Mouse (Mus musculus) adrenal gland, adult 2 months (tissue): Measurements from ENCODE around the gene Pla2g2e. TPM values are rescaled to one million over a fixed set of nuclear protein-coding genes. Genes with fewer than 3 reads are reported as not detected.
"Not testable (repeated sequence)": the region's sequence is repeated elsewhere in the genome, so short reads cannot be mapped to it uniquely, and the experiment has no call there.

Source experiments
- DNase-seq: peaks from one replicate; pipeline ENCODE4 v3.0.0; 2021
- long read RNA-seq: library from polyadenylated mRNA; stranded (forward); transcript quantifications from one replicate; pipeline ENCODE4 v2.0.0, GENCODE M21; 2021
- polyA plus RNA-seq: library from polyadenylated mRNA; depleted of rRNA; stranded (reverse); fragments of >200 nt; gene quantifications from 2 replicates; pipeline ENCODE4 v1.2.3, GENCODE M21; 2012; rRNA removed
- total RNA-seq, 2 experiments: library from RNA; stranded (reverse); gene quantifications; 2 replicates each; pipeline ENCODE4 v1.2.3; 2021

Pla2g2e gene
- total RNA-seq (1 to 10 TPM; 1.4 to 4.6 TPM), polyA plus RNA-seq (0.73 and 1.4 TPM in 2 replicates)
- long read RNA-seq, partial matches to known transcripts, result 0 of 2 reads
- long read RNA-seq, other reads (novel, unspliced or antisense), result 1 of 2 reads

DNA sequence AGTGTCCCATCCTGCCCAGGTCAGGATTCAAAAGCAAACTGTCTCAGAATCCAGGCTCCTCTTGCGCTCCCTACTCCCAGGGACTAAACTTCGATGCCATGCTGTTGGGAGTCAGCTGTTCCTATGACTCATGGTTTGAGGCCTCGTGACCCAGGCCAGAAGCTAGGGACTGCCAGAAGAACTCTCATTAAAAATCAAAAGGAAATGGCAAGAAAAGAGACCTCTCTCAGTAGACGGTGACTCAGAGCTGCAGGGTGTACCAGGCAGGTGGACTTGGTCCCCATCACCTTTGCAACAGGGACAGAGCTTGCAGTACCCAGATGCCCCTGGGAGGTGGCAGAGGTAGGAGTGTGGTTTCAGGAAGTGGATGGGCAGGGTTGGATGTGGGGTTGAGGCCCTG is at the start of gene Pla2g2e:
Gene Pla2g2e, plus strand, starts transcription at position 212 of the 400 bp plus-strand sequence.
- peak; percentile 59 for DNase-seq

DNA sequence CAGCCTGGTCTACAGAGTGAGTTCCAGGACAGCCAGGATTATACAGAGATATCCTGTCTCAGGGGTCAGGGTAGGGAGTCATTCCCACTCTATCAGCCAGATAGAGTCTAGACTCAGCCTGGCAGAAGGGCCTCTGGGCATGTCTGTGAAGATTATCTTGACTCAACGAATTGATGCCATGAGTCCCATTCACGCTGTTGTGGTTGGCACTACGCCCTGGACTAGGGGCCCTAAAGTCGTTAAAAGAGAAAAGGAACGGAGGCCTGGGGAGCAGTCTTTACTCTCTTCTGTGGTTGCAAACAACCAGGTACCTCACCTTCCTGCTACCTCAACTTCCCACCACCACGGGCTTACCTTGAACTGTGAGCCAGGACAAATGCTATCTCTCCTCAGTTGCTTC is 37.9 kb upstream of the Pla2g2e start:
- DNase-seq, result no peak

DNA sequence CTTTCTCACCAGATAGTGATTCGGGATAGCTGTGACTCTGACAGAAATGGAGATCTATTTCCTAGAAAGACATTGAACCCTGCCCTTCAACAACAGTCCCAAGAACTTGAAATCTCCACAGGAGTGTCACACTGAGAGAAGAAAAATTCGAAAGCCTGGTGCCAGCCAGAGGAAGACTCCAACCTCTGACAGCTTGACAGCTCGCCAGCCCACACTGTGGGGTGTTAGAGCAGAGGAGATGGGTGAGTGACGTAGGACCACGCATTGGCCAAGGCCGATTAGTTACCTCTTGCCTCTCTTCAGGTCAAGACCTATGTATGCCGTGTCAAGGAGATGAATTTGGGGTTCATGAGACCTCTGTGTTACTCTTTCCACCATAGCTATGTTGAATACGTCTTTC is 37.0 kb upstream of the Pla2g2e start:
- no peak for DNase-seq

DNA sequence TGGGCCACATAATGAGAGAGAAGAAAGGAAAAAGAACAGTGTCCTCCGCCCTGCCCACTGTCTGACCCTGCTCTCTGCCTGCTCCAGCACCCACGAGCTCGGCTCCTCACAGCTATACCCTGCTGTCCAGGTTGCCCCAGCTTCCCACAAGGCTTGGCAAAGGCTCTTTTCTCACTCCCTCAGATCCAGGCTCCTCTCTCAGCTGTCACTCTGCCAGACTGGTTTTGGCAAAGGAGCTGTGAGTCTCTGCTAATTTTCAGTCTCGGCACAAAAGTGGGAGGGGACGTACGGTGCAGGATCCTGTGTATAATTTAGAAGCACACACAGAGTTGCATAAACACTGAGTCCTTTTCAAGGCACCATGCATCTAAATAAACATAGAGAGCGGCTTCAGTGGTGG is 36.4 kb upstream of the Pla2g2e start:
- DNase-seq, result no peak

DNA sequence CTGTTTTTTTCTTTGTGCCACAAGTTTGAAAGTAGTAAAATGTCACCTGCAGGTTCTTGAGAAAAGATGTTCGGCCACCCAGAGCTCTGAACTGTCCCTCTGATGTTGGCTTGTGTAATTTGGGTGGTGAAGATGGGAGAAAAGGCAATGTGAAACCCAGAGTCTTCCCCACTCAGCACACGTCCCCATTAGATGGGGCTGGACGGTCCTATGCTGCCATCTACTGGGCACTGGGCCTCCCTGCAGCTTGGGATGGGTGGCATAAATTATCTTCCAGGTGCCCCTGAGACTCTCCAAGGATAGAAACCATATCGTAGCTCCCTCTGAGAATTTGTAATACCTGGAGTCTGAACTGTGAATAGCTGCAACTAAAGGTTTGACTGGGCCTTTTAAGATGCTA is 26.3 kb upstream of the Pla2g2e start:
- DNase-seq, result peak; percentile 66

DNA sequence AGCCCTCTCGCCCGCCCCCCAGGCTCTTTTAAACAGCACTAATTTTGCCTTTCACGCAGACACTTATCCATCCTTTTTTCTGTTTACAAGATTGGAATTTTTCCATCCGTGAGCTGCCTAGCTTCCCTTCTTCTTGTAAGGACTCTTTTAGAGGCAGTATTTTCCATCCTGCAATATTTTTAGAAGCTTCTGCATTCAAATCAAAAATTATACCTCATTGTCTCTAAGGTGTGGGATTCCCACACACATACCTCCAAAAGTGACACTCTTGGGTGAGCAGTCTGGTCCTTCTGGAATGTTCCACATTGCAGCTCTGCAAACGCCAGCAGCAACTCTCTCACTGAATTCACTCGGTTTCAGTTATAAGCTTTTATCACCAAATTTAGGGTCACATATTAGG is 24.8 kb upstream of the Pla2g2e start:
- DNase-seq, result no peak

DNA sequence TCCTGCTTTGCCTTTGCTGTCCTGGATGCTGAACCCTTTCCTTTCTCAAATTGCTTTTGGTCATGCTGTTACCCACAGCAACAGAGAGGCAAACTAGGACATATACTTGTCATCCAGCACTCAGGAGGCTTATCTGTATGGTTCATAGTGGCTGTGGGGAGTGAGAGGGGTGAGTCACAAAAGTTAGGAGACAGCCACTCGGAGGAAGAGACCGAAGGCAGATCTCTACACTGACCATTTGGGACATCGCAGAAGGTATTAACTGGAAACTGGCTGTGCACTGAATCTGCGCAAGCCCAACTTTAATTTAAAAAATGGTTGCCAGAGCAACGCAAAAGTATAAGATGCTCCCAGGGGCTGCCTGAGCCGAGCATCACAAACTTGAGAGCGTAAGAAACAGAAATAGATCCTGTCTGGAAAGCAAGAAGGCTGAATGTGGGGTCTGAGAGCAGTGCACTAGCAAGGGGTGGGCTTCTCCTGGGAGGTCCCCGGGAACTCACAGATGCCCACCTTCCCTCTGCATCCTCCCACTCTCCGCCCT is 22.6 kb upstream of the Pla2g2e start:
- no peak for DNase-seq

DNA sequence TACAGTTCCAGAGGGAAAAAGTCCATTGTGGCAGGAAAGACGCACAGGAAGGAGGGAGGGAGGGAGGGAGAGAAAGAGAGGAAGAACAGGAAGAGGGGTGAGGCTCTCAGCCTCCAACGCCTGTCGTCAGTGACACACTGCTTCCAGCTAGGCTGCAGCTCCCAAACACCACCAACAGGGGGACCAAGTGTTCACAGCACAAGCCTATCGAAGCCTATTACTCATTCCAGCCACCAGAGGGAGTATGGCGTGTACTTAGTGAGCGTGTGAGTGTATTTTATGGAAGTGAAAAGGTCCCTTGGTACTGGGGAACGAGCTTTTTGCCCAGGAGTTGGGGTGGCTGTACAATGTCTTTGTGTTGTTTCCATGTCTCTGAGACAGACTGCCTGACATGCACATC is 21.3 kb upstream of the Pla2g2e start:
- DNase-seq, result peak; percentile 63

DNA sequence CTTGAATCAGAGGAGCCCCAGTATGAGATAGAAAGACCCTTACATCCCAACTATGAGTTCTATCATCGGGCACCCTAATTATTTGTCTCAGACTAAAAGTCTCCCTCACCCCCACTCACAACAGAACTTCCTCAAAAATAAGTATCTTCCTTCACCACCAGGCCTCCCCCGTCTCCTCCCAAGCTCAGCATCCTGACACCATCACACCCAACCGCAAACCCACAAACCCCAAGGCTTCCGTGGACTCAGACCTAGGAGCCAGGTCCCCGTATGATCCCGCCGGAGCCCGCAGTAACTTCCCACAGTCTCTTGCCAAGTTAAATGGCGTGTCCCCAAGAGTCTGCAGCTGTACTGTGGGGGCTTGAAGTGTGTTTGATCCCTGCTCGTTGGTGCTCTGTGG is 20.2 kb upstream of the Pla2g2e start:
- DNase-seq, result no peak

DNA sequence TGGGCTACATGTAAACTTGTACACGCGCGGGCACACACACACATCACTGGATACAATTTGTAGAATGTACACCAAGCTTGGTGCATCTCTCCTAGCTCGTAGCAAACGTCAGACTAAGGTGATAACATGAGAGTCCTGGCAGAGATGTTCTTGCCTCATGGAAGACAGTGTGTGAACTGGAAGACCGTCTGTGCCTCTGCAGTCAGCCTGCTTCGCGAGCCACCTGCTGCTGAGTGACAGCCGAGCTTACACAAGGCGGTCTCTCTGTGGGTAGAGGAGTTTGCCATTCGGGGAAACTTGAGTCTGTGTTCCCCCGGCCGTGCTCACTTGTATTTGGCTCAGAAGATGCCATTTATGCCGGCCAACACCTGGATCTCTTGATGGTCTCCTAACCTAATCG is 19.3 kb upstream of the Pla2g2e start:
- DNase-seq, result no peak

DNA sequence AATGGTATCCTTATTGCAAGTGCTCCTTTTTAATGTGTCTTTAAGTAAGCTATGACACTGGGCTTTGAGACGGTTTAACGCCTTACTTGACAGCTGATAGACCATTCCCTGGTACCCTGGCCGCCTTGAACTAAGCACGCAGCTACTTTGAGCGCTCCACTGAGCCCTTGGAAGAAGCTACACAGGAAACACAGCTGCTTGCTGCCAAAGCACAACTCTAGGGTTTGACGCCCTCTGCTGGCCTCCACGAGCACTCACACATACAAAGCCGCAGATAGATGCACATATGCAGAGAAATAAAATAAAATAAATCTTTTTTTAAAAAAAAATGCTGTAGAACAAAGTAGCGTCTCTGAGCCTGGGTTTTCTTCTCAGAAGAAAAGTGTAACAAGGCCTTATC is 18.5 kb upstream of the Pla2g2e start:
- DNase-seq, result no peak

DNA sequence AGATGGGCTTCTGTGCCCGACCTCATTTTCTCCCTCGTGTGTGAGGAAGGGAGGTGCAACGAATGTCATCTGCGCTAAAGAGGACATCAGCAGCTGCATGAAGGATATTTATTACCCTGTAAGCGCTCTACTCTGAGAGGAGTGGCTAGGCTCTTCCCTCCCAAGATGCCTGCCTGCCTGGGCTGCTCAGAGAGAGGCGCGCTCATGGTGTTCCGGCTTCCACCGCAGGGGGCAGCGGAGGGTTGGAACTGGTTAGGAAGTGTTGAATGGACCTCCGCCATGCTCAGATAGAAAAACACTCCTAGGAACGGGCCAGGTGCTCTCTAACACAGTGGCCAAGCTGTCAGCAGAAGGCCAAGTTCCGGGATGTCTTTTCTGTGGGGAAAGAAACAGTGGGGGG is 18.0 kb upstream of the Pla2g2e start:
- peak; percentile 71 for DNase-seq

DNA sequence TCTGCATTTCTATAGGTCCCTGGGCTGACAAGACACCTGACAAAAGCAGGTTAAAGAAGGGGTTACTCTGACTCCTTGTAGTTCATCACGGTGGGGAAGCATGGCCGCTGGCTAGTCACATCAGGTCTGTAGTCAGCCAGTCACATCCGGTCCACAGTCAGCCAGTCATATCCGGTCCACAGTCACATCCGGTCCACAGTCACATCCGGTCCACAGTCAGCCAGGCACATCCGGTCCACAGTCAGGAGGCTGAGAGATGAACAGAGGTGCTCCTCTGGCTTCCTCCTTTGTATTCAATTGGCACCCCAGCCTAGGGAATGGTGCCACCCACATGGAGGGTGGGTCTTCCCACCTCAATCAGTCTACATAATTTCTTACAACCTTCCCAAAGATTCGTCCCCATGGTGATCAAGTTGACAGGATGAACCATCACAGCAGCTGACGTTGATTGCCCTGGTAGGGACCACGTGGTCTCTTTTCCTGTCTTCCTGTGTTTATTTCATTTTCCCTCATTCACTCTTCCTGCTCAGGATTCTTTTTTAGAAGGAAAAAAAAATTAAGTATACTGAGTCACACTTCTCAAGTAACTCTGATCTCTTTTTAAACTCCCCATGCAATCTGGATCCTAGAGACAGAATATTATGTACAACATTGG is 14.3 kb upstream of the Pla2g2e start, which contains the start of gene Pla2g5:
Gene Pla2g5, minus strand, starts transcription at position 139 of the 655 bp plus-strand sequence.
- DNase-seq, result no peak

DNA sequence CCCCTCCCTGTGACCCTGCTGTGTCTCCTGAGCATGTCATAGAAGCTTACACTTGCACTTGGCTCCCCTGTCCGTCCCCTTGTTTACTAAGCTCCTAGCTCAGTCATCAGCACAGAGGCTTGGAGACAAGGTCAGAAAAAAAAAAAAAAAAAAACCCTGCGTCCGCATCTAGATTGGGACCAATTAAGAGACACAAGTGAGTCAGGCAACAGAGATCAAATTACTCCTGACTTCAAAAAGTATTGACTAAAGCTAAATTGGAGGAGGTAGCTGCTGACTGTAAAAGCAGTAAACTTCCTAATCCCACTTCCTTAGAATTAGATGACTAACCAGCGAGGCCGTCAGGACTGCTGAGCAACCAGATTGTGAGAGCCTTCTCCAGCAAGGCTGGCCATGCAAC is 12.7 kb upstream of the Pla2g2e start:
- DNase-seq, result no peak

DNA sequence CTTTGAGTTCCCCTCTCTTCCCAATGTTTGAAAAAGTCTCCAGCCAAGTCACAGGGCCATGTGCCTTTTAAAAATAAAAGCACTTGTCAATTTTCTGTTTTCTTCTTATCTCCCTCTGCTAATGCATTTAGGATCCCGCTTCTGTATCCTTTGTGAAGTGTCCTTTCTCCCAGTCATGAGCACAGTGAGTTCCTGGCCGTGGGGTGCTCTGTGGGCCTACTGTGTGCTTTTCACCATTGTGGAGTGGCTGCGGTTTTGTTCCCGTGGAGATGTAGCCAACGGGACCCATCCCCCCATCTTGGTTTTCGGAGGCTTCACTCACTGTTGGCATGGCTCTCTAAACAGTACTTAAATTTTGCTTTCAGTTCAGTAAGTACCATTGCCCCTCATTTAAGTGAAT is 11.8 kb upstream of the Pla2g2e start:
- DNase-seq, result no peak

DNA sequence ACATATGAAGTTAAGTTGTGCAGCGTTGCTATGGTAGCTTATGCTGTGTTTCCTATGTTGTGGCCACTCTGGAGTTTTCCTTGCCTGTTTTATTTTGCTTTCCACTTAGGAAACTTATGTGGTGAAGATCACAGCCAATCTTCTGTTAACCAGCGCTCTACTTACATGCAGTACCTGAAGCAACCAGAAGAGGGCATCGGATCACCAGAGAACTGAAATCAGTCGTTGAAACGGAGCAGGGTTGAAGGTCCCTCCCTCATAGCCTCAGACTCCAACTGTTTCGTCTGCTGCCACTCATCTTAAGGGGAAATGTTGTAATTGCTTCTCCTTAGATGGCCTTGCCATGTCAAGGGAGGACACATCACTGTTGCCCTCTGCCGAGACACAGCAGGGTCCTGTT is 11.3 kb upstream of the Pla2g2e start:
- DNase-seq, result peak; percentile 63

DNA sequence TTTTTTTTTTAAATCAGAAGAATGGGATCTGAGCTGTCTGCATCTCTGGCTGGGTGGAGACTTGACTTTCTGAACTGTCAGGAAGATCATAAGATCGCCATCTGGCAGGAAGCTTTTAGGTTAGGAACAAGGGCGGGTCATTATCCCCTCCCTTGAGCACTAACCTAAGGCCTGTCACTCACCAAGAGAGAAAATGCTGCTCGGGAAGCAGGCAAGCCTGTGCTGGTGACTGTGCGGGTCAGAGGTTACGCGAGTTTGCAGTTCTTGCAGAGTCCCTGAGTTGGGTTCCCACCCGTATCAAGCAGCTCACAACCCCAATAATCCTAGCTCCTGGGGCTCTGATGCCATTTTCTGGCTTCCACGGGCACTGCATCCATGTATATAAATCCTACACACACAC is 9.1 kb upstream of the Pla2g2e start:
- no peak for DNase-seq

DNA sequence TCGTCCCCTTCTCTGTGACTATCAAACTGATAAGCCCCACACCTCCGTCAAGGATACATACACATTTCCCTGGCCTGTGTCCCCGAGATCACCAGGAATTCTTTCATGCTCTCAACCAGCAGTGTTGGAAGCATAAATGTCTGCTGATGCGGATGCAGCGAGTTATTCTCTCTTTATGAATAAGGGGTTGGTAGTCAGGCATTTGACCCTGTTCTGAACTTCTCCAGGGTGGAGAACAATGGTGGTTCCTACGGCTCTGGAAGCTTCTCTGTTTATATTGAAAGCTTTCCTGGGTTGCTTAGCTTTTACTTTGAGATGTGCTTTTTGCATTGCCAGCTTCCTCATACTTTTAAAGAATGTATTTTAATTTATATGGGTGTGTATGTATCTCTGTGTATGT is 3.9 kb upstream of the Pla2g2e start, which contains the start of gene Gm13030:
Gene Gm13030, minus strand, starts transcription at position 101 of the 400 bp plus-strand sequence.
- no peak for DNase-seq

DNA sequence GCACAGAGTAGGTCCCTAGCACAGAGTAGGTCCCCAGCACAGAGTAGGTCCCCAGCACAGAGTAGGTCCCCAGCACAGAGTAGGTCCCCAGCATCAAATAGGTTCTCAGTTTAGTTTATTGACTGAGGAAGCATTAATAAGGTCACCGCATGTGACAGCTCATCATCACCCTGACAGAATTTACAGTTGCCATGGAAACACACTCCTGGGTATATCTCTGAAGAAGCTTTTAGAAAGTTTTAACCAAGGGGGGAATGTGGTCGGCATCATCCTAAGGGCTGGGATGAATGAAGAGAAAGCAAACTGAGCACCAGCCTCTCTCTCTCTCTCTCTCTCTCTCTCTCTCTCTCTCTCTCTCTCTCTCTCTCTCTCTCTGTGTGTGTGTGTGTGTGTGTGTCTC is 2.5 kb upstream of the Pla2g2e start:
- DNase-seq, result not testable (repeated sequence)

DNA sequence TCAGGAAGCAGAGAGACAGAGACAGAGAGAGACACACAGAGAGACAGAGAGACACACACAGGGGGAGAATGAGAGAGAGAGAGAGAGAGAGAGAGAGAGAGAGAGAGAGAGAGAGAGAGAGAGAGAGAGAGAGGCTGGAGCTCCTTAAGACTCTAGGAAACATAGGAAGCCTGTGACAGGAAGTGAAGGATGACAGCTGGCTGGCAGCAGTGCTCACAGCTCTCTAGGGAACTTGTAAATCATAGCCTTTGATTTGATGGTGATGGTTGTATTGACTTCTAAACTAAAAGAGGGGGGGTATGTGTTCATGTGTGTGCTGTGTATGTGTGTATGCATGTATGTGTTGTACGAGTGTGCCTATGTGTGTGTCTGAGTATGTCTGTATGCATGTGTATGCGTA is 1.8 kb upstream of the Pla2g2e start:
- DNase-seq, result no peak

DNA sequence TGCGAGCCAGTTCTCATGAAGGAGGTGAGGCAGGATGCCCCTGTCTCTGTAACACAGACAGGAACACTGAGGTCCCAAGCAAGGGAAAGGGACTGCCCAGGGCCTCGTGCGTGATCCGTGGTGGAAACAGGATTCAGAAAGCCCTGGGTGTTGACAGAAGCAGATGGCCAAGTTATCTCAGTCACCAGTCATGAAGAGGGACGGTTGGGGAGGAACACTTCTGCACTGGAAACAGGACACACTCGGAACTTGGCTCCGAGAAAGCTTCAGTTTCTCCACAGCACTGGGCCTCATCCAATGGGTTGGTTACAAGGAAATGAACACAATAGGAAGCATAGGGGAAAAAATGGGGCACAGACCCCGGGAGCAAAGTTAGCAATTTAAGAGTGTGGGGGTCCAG is 1.0 kb downstream of the Pla2g2e start:
- DNase-seq, result no peak

DNA sequence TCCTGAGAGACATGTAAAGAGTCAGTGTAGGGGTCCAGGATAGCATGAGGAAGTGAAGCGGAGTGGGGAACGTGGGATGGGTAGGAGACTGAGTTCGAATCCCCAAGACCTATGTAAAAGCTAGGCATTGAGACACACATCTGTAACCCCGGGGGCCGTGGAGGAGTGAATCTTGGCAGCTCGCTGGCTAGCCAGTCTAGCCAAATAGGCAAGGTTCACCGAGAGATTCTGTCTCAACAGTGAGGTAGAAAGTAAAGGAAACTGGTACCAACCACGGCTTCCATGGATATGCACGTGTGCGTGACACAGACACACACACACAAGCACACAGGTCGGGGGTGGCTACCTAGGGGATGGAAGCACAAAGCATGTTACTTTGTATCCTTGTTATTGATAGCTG is 2.1 kb downstream of the Pla2g2e start:
- DNase-seq, result no peak

DNA sequence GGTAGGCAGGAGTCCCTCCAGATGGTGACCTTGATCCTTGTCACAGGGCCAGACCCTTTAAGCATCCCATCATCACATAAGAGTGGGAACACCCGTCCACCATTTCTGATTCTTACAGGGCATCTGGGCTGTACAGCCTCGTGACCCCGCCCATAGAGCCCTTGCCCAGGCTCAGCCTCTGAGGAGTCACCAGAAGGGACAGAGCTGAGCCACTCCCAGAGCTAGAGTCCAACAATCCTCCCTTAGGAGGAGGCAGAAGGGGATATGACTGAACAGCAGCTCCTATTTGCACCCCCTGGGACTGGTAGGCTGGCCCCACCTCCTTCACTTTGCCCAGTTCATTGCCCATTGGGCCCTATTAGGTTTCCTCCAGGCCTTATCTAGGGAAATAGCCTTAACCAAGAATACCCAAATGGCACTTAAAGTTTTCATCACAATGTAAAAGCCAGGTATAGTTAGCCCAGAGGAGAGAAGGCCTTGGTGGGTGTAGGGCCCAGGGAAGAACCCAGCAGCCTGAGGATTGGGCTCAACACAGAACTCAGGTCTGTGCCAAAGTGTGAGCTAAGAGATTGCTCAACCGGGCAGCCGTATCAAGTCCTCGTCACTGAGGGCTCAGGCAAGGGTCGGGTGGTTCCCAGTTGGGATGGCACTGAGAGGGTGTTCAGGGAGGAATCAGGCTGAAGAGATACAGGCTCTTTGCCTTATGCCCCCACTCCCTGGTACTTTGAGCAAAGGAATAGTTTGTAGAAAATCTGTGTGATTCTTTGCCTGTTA is 3.3 kb downstream of the Pla2g2e start:
- peak; percentile 45 for DNase-seq
